In genomic region chr8:126734743-126735487, GRCm38 (mm10) we compare ENCODE assay signal across 8 mouse cellular contexts.
DNase-seq lines count a peak whose midpoint lies in the region; ATAC-seq and TF ChIP-seq lines count a peak whose summit lies in the region.

No protein-coding gene starts in this region.

- DNase-seq in cerebellum, adult 8-10 months = no peak
- peak; percentile 66 for DNase-seq in kidney, postnatal 0 days (ENCODE audit: low spot score)
- DNase-seq in yolk sac, embryonic 10.5 days (ENCODE audit: low spot score) = peak; percentile 32
- DNase-seq in frontal cortex, adult 2 months (ENCODE audit: extremely low spot score in 1 of 2, low spot score in 1 of 2) = no peak

- H3K27ac ChIP-seq in midbrain, embryonic 13.5 days = no peak overlapping the region
- no peak overlapping the region for H3K27ac ChIP-seq in midbrain, embryonic 15.5 days
- peak overlapping the region; percentile 99 for H3K27ac ChIP-seq in kidney, postnatal 0 days

- H3K9ac ChIP-seq in midbrain, embryonic 13.5 days (replicated peaks) = no peak overlapping the region
- no peak overlapping the region for H3K9ac ChIP-seq in midbrain, embryonic 15.5 days
- no peak overlapping the region for H3K9ac ChIP-seq in kidney, postnatal 0 days (ENCODE audit: low read depth, low read length)

- H3K4me3 ChIP-seq in midbrain, embryonic 13.5 days (replicated peaks) = no peak overlapping the region
- no peak overlapping the region for H3K4me3 ChIP-seq in midbrain, embryonic 15.5 days
- H3K4me3 ChIP-seq in kidney, postnatal 0 days (replicated peaks; ENCODE audit: low read depth, low read length) = no peak overlapping the region

- H3K4me2 ChIP-seq in midbrain, embryonic 13.5 days (replicated peaks) = no peak overlapping the region
- no peak overlapping the region for H3K4me2 ChIP-seq in midbrain, embryonic 15.5 days
- no peak overlapping the region for H3K4me2 ChIP-seq in kidney, postnatal 0 days (ENCODE audit: low read length)

- no peak for TF ChIP-seq CTCF in kidney, postnatal 0 days (IDR thresholded peaks at IDR 0.05; ENCODE audit: low read depth)

- 73% methylated on average over 7 of the region's 7 CpGs for WGBS in midbrain, embryonic 13.5 days
- 66% methylated on average over 7 of the region's 7 CpGs for WGBS in midbrain, embryonic 15.5 days
- 15% methylated on average over 7 of the region's 7 CpGs for WGBS in kidney, postnatal 0 days

- peak; percentile 32; the same call in 1 of the 2 replicates for ATAC-seq in cerebellum, adult (ENCODE audit: insufficient number of reproducible peaks, low FRiP score, low TSS enrichment)
- 0 out of 2 replicates have a peak, but pooled peaks have one; percentile 32 for ATAC-seq in midbrain, embryonic 13.5 days
- ATAC-seq in midbrain, embryonic 15.5 days (replicated peaks) = no peak
- peak; percentile 31 for ATAC-seq in kidney, postnatal 0 days (replicated peaks; ENCODE audit: low FRiP score, low read depth)
- no peak for ATAC-seq in CD4-positive, CD25-positive, alpha-beta regulatory T cell, adult 4 months

- no peaks in the 10 kb centered on the region for H3K9me3 ChIP-seq in midbrain, embryonic 13.5 days
- no peaks in the 10 kb centered on the region for H3K9me3 ChIP-seq in midbrain, embryonic 15.5 days
- no peaks in the 10 kb centered on the region for H3K9me3 ChIP-seq in kidney, postnatal 0 days (replicated peaks; ENCODE audit: low read length)

- H3K36me3 ChIP-seq in midbrain, embryonic 13.5 days = no peaks in the 10 kb centered on the region
- no peaks in the 10 kb centered on the region for H3K36me3 ChIP-seq in midbrain, embryonic 15.5 days (replicated peaks)
- no peaks in the 10 kb centered on the region for H3K36me3 ChIP-seq in kidney, postnatal 0 days (ENCODE audit: insufficient read depth, low read length)

- peaks cover 48% of the 10 kb centered on the region for H3K4me1 ChIP-seq in midbrain, embryonic 13.5 days (replicated peaks)
- peaks cover 41% of the 10 kb centered on the region for H3K4me1 ChIP-seq in midbrain, embryonic 15.5 days
- peaks cover 48% of the 10 kb centered on the region for H3K4me1 ChIP-seq in kidney, postnatal 0 days (replicated peaks; ENCODE audit: insufficient read depth, low read length)

- no peaks in the 10 kb centered on the region for H3K27me3 ChIP-seq in midbrain, embryonic 13.5 days
- H3K27me3 ChIP-seq in midbrain, embryonic 15.5 days (replicated peaks) = no peaks in the 10 kb centered on the region
- H3K27me3 ChIP-seq in kidney, postnatal 0 days (ENCODE audit: insufficient read depth, low read length) = no peaks in the 10 kb centered on the region

Comparison
In these comparisons a context has a peak if more than half of its experiments do, and no peak if none do; other contexts are left out.
1. ATAC-seq: peak in cerebellum, adult (single experiment), midbrain, embryonic 13.5 days (single experiment) and kidney, postnatal 0 days (single experiment); none in midbrain, embryonic 15.5 days (single experiment) and CD4-positive, CD25-positive, alpha-beta regulatory T cell, adult 4 months (single experiment).
2. DNase-seq: peak in kidney, postnatal 0 days (single experiment) and yolk sac, embryonic 10.5 days (single experiment); none in cerebellum, adult 8-10 months (single experiment) and frontal cortex, adult 2 months (0 of 2).